Mouse (Mus musculus): ENCODE measurements at regions not wholly inside any gene's neighbourhood (a gene's known extent, or its start where the extent isn't known, plus 50 kb on each side); places are given as distances from the start of the nearest gene placed in this dataset.
A peak's percentile ranks its signal among the peaks of the same experiment; 100 is the strongest.
"Not testable (repeated sequence)": the region's sequence is repeated elsewhere in the genome, so short reads cannot be mapped to it uniquely, and the experiment has no call there.

GRCm38 (mm10) chr13:61957197-61957596, 172.5 kb upstream of the Zfp808 start:
- H3K27me3 ChIP-seq (ENCODE audit: control insufficient read depth, insufficient read depth, low read length); H3K4me3 ChIP-seq (ENCODE audit: low read depth, low read length); H3K27ac ChIP-seq (ENCODE audit: low read depth, low read length); H3K36me3 ChIP-seq (ENCODE audit: control insufficient read depth, insufficient read depth, low read length); H3K9me3 ChIP-seq (ENCODE audit: control insufficient read depth, low read length); H3K4me1 ChIP-seq (ENCODE audit: control insufficient read depth, insufficient read depth, low read length); H3K4me2 ChIP-seq (ENCODE audit: low read depth); DNase-seq (ENCODE audit: low spot score); H3K9ac ChIP-seq (ENCODE audit: low read length); ATAC-seq (ENCODE audit: insufficient read depth, low FRiP score, low TSS enrichment): not testable (repeated sequence)
- 86% methylated on average over 7 of the region's 9 CpGs for WGBS

- H3K27me3 ChIP-seq (ENCODE audit: control insufficient read depth, insufficient read depth, low read length); H3K4me3 ChIP-seq (ENCODE audit: low read depth, low read length); H3K27ac ChIP-seq (ENCODE audit: low read depth, low read length); H3K9me3 ChIP-seq (ENCODE audit: control insufficient read depth, low read length); H3K4me1 ChIP-seq (ENCODE audit: control insufficient read depth, insufficient read depth, low read length); H3K9ac ChIP-seq (ENCODE audit: low read length); DNase-seq (ENCODE audit: low spot score); H3K36me3 ChIP-seq (ENCODE audit: control insufficient read depth, insufficient read depth, low read length); H3K4me2 ChIP-seq (ENCODE audit: low read depth); ATAC-seq (ENCODE audit: insufficient read depth, low FRiP score, low TSS enrichment): not testable (repeated sequence)
- 88% methylated on average over 3 of the region's 3 CpGs for WGBS
Measured at GRCm38 (mm10) chr13:61978856-61979255, 150.8 kb upstream of the Zfp808 start.

DNA sequence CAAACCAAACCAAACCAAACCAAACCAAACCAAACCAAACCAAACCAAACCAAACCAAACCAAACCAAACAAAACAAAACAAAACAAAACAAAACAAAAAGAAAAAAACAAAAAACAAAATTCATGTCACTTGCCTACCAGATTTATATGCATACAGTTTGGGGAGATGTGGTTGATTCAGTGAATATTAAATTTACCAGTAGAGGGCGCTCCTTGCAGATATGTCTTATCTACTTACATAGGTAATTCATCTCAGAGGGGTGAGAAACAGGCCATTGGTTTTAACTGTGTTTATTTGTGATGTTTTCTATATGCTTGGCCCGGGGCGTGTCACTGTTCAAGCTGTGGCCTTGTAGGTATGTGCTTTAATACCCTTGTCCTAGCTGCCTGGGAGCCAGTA, 133.2 kb upstream of the Zfp808 start:
- H3K9me3 ChIP-seq (ENCODE audit: control insufficient read depth, low read length); H3K36me3 ChIP-seq (ENCODE audit: control insufficient read depth, insufficient read depth, low read length); H3K4me3 ChIP-seq (ENCODE audit: low read depth, low read length); H3K4me2 ChIP-seq (ENCODE audit: low read depth); ATAC-seq (ENCODE audit: insufficient read depth, low FRiP score, low TSS enrichment); H3K27me3 ChIP-seq (ENCODE audit: control insufficient read depth, insufficient read depth, low read length); DNase-seq (ENCODE audit: low spot score); H3K4me1 ChIP-seq (ENCODE audit: control insufficient read depth, insufficient read depth, low read length); H3K27ac ChIP-seq (ENCODE audit: low read depth, low read length); H3K9ac ChIP-seq (ENCODE audit: low read length): not testable (repeated sequence)
- WGBS = 64% methylated on average over 3 of the region's 3 CpGs

- WGBS = 9% methylated on average over 6 of the region's 6 CpGs
- H3K4me2 ChIP-seq (ENCODE audit: low read depth); H3K27ac ChIP-seq (ENCODE audit: low read depth, low read length); ATAC-seq (ENCODE audit: insufficient read depth, low FRiP score, low TSS enrichment); DNase-seq (ENCODE audit: low spot score); H3K9ac ChIP-seq (ENCODE audit: low read length); H3K27me3 ChIP-seq (ENCODE audit: control insufficient read depth, insufficient read depth, low read length); H3K4me3 ChIP-seq (ENCODE audit: low read depth, low read length); H3K36me3 ChIP-seq (ENCODE audit: control insufficient read depth, insufficient read depth, low read length); H3K4me1 ChIP-seq (ENCODE audit: control insufficient read depth, insufficient read depth, low read length); H3K9me3 ChIP-seq (ENCODE audit: control insufficient read depth, low read length): not testable (repeated sequence)
Measured at GRCm38 (mm10) chr13:61998803-61999202, 130.9 kb upstream of the Zfp808 start.

GRCm38 (mm10) chr13:62007321-62007720, 122.4 kb upstream of the Zfp808 start:
- not testable (repeated sequence) for DNase-seq (ENCODE audit: low spot score); ATAC-seq (ENCODE audit: insufficient read depth, low FRiP score, low TSS enrichment); H3K4me1 ChIP-seq (ENCODE audit: control insufficient read depth, insufficient read depth, low read length); H3K9ac ChIP-seq (ENCODE audit: low read length); H3K4me3 ChIP-seq (ENCODE audit: low read depth, low read length); H3K36me3 ChIP-seq (ENCODE audit: control insufficient read depth, insufficient read depth, low read length); H3K9me3 ChIP-seq (ENCODE audit: control insufficient read depth, low read length); H3K4me2 ChIP-seq (ENCODE audit: low read depth); H3K27me3 ChIP-seq (ENCODE audit: control insufficient read depth, insufficient read depth, low read length); H3K27ac ChIP-seq (ENCODE audit: low read depth, low read length)
- 81% methylated on average over 1 of the region's 1 CpGs for WGBS

GRCm38 (mm10) chr13:62015424-62016167, 114.1 kb upstream of the Zfp808 start:
- H3K9me3 ChIP-seq (ENCODE audit: control insufficient read depth, low read length); H3K4me1 ChIP-seq (ENCODE audit: control insufficient read depth, insufficient read depth, low read length); H3K27me3 ChIP-seq (ENCODE audit: control insufficient read depth, insufficient read depth, low read length); H3K27ac ChIP-seq (ENCODE audit: low read depth, low read length); H3K36me3 ChIP-seq (ENCODE audit: control insufficient read depth, insufficient read depth, low read length): not testable (repeated sequence)
- 3% methylated on average over 22 of the region's 22 CpGs for WGBS
- Histone ChIP-seq H3K9ac (ENCODE audit: low read length) (peak overlapping the region; percentile 55), H3K4me2 (ENCODE audit: low read depth) (peak overlapping the region; percentile 48), H3K4me3 (ENCODE audit: low read depth, low read length) (peak overlapping the region; percentile 45)
- DNase-seq (ENCODE audit: low spot score) (peak; percentile 71), ATAC-seq (ENCODE audit: insufficient read depth, low FRiP score, low TSS enrichment) (peak; percentile 89)

GRCm38 (mm10) chr13:62016168-62016502, 113.6 kb upstream of the Zfp808 start:
- not testable (repeated sequence) for ATAC-seq (ENCODE audit: insufficient read depth, low FRiP score, low TSS enrichment); H3K4me1 ChIP-seq (ENCODE audit: control insufficient read depth, insufficient read depth, low read length)

GRCm38 (mm10) chr13:62037646-62038045, 92.0 kb upstream of the Zfp808 start:
- H3K4me3 ChIP-seq (ENCODE audit: low read depth, low read length); H3K9me3 ChIP-seq (ENCODE audit: control insufficient read depth, low read length); H3K27ac ChIP-seq (ENCODE audit: low read depth, low read length); DNase-seq (ENCODE audit: low spot score); H3K36me3 ChIP-seq (ENCODE audit: control insufficient read depth, insufficient read depth, low read length); H3K9ac ChIP-seq (ENCODE audit: low read length); H3K27me3 ChIP-seq (ENCODE audit: control insufficient read depth, insufficient read depth, low read length); ATAC-seq (ENCODE audit: insufficient read depth, low FRiP score, low TSS enrichment); H3K4me2 ChIP-seq (ENCODE audit: low read depth); H3K4me1 ChIP-seq (ENCODE audit: control insufficient read depth, insufficient read depth, low read length): not testable (repeated sequence)
- 93% methylated on average over 2 of the region's 2 CpGs for WGBS

More at GRCm38 (mm10) chr13:62016168-62016502, 113.6 kb upstream of the Zfp808 start:
- Histone ChIP-seq H3K4me3 (ENCODE audit: low read depth, low read length) (peak overlapping the region; percentile 45), H3K4me2 (ENCODE audit: low read depth) (peak overlapping the region; percentile 48), H3K9ac (ENCODE audit: low read length) (peak overlapping the region; percentile 55)
- H3K27ac ChIP-seq (ENCODE audit: low read depth, low read length); H3K9me3 ChIP-seq (ENCODE audit: control insufficient read depth, low read length); DNase-seq (ENCODE audit: low spot score); H3K36me3 ChIP-seq (ENCODE audit: control insufficient read depth, insufficient read depth, low read length); H3K27me3 ChIP-seq (ENCODE audit: control insufficient read depth, insufficient read depth, low read length): not testable (repeated sequence)
- 0% methylated on average over 5 of the region's 5 CpGs for WGBS

DNA sequence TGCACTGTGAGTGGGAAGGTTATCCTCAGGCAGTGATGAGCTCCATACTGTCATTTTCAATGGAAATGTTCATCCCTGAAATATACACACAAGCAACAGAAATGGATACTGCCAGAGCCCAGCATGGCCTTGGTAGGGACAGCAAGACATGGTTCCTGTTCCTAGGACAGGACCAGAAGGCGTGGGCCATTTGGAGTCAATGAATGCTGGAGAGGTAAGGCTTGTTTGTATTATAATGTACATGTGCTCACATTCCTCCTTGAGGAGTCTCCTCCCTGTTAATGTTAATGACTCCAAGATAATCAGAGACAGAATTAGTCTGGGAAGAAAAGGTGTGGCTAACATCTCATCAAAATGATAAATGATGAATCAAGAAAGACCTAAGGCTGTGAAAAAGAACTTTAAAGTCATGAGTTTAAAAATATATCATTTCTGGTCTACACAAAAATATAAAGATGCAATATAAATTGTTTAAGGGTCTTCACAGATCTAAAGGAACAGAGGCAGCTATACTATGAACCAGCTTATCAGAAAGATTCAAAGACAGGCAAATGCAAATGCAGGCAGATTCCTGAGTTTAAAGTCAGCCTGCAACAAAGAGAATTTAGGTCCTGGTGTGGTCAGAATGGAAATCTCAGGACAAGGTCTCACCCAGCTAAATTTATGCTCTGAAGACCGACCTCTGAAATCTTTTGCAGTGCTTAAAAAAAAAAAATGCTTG, 51.6 kb upstream of the Zfp808 start:
- not testable (repeated sequence) for DNase-seq (ENCODE audit: low spot score); H3K27me3 ChIP-seq (ENCODE audit: control insufficient read depth, insufficient read depth, low read length); H3K4me3 ChIP-seq (ENCODE audit: low read depth, low read length); H3K36me3 ChIP-seq (ENCODE audit: control insufficient read depth, insufficient read depth, low read length); H3K4me1 ChIP-seq (ENCODE audit: control insufficient read depth, insufficient read depth, low read length); H3K9ac ChIP-seq (ENCODE audit: low read length); ATAC-seq (ENCODE audit: insufficient read depth, low FRiP score, low TSS enrichment); H3K9me3 ChIP-seq (ENCODE audit: control insufficient read depth, low read length); H3K27ac ChIP-seq (ENCODE audit: low read depth, low read length); H3K4me2 ChIP-seq (ENCODE audit: low read depth)
- 82% methylated on average over 2 of the region's 2 CpGs for WGBS

Data from neural tube, embryonic 11.5 days (tissue).